Comparison of ENCODE assay signal across 8 mouse cellular contexts in genomic region chr11:107415901-107416560, GRCm38 (mm10). TPM values are rescaled to one million over a fixed set of nuclear protein-coding genes. Genes with fewer than 3 reads are reported as not detected.
DNase-seq lines count a peak whose midpoint lies in the region; ATAC-seq and TF ChIP-seq lines count a peak whose summit lies in the region.

No protein-coding gene starts in this region.

- peaks cover 2% of the 10 kb centered on the region for H3K4me1 ChIP-seq in cerebellum, adult 2 months (ENCODE audit: control insufficient read depth, insufficient read depth, low read length)
- peaks cover under 1% of the 10 kb centered on the region; the same call in 1 of the 2 replicates for H3K4me1 ChIP-seq in lung, postnatal 0 days (ENCODE audit: insufficient read depth, low read depth, low read length)
- peaks cover 30% of the 10 kb centered on the region for H3K4me1 ChIP-seq in limb, embryonic 11.5 days (ENCODE audit: control insufficient read depth, insufficient read depth, low read length)
- peaks cover 55% of the 10 kb centered on the region for H3K4me1 ChIP-seq in neural tube, embryonic 15.5 days

- H3K9me3 ChIP-seq in lung, postnatal 0 days (ENCODE audit: low read length) = no peaks in the 10 kb centered on the region
- no peaks in the 10 kb centered on the region; the same call in 1 of the 2 replicates for H3K9me3 ChIP-seq in limb, embryonic 11.5 days (ENCODE audit: control insufficient read depth, low read length)
- H3K9me3 ChIP-seq in neural tube, embryonic 15.5 days (replicated peaks) = no peaks in the 10 kb centered on the region

- H3K4me3 ChIP-seq in cerebellum, adult 2 months (replicated peaks; ENCODE audit: insufficient read depth, low read depth, low read length) = no peak overlapping the region
- no peak overlapping the region for H3K4me3 ChIP-seq in lung, postnatal 0 days (ENCODE audit: low read depth, low read length)
- H3K4me3 ChIP-seq in limb, embryonic 11.5 days (ENCODE audit: low read depth, low read length) = no peak overlapping the region
- H3K4me3 ChIP-seq in neural tube, embryonic 15.5 days (replicated peaks) = no peak overlapping the region

- DNase-seq in cerebellum, adult 2 months = no peak
- DNase-seq in cerebellum, postnatal 10 days = no peak
- DNase-seq in lung, postnatal 0 days (ENCODE audit: low spot score) = no peak
- DNase-seq in lung, postnatal 10 days = no peak
- no peak for DNase-seq in limb, embryonic 11.5 days (ENCODE audit: low spot score)
- no peak for DNase-seq in B cell, adult 2 months
- DNase-seq in left cerebral cortex, postnatal 25 days (ENCODE audit: low spot score in 2 of 2) = no peak

- WGBS in cerebellum, adult 2 months = 76% methylated on average over 10 of the region's 10 CpGs
- WGBS in lung, postnatal 0 days = 70% methylated on average over 10 of the region's 10 CpGs
- 75% methylated on average over 10 of the region's 10 CpGs for WGBS in limb, embryonic 11.5 days
- WGBS in neural tube, embryonic 15.5 days = 35% methylated on average over 10 of the region's 10 CpGs

- no peak overlapping the region for H3K4me2 ChIP-seq in lung, postnatal 0 days (replicated peaks; ENCODE audit: low read depth, low read length)
- H3K4me2 ChIP-seq in limb, embryonic 11.5 days (ENCODE audit: low read depth, severe bottlenecking) = no peak overlapping the region
- peak overlapping the region; percentile 36 for H3K4me2 ChIP-seq in neural tube, embryonic 15.5 days

- no peak for TF ChIP-seq CTCF in cerebellum, adult 2 months (IDR thresholded peaks at IDR 0.05; ENCODE audit: borderline replicate concordance, insufficient read depth, low read depth, low read length)
- no peak for TF ChIP-seq CTCF in lung, postnatal 0 days (IDR thresholded peaks at IDR 0.05)

- peak overlapping the region; percentile 31; the same call in 1 of the 2 replicates for H3K27ac ChIP-seq in cerebellum, adult 2 months (ENCODE audit: insufficient read depth, low read length)
- peak overlapping the region; percentile 71 for H3K27ac ChIP-seq in lung, postnatal 0 days (ENCODE audit: low read length)
- peak overlapping the region; percentile 60 for H3K27ac ChIP-seq in limb, embryonic 11.5 days (replicated peaks; ENCODE audit: low read depth, low read length)
- peak overlapping the region; percentile 72 for H3K27ac ChIP-seq in neural tube, embryonic 15.5 days (replicated peaks)

- H3K9ac ChIP-seq in lung, postnatal 0 days (replicated peaks; ENCODE audit: low read depth) = no peak overlapping the region
- no peak overlapping the region for H3K9ac ChIP-seq in limb, embryonic 11.5 days (ENCODE audit: low read length)
- H3K9ac ChIP-seq in neural tube, embryonic 15.5 days (replicated peaks) = no peak overlapping the region

- TF ChIP-seq EP300 in lung, postnatal 0 days (IDR thresholded peaks at IDR 0.05) = no peak

- H3K36me3 ChIP-seq in lung, postnatal 0 days (ENCODE audit: insufficient read depth, low read length) = no peaks in the 10 kb centered on the region
- no peaks in the 10 kb centered on the region for H3K36me3 ChIP-seq in limb, embryonic 11.5 days (ENCODE audit: control insufficient read depth, insufficient read depth, low read length)
- no peaks in the 10 kb centered on the region for H3K36me3 ChIP-seq in neural tube, embryonic 15.5 days

- ATAC-seq in lung, postnatal 0 days = no peak
- ATAC-seq in limb, embryonic 11.5 days (ENCODE audit: insufficient number of reproducible peaks, low FRiP score, low TSS enrichment, low read depth) = no peak
- ATAC-seq in neural tube, embryonic 15.5 days (ENCODE audit: low FRiP score) = no peak

- H3K27me3 ChIP-seq in cerebellum, adult 2 months (ENCODE audit: control insufficient read depth, insufficient read depth, low read length) = no peaks in the 10 kb centered on the region
- H3K27me3 ChIP-seq in lung, postnatal 0 days (replicated peaks; ENCODE audit: insufficient read depth, low read length) = no peaks in the 10 kb centered on the region
- H3K27me3 ChIP-seq in limb, embryonic 11.5 days (ENCODE audit: control insufficient read depth, insufficient read depth, low read length) = no peaks in the 10 kb centered on the region
- H3K27me3 ChIP-seq in neural tube, embryonic 15.5 days (replicated peaks) = no peaks in the 10 kb centered on the region

- TF ChIP-seq POLR2A in cerebellum, adult 2 months (IDR thresholded peaks at IDR 0.05; ENCODE audit: borderline replicate concordance, insufficient read depth, low read length) = no peak

- intact Hi-C loops in left cerebral cortex, postnatal 25 days (cut with DNase I) = loop anchor here (5.0 kb wide), 1 partner anchor 51 kb away; no protein-coding TSS in a partner anchor

RNA-seq across cellular contexts. Expression of gene Pitpnc1, which starts 54.5 kb away (rescaled TPM):
- polyA plus RNA-seq in cerebellum, adult 2 months (2012; rRNA removed) = 26.7 and 30.0 TPM in 2 replicates
- polyA plus RNA-seq in lung, postnatal 0 days (2015; fragmentation: Nextera tagmentation; extraction: Ambion mirVana) = 16.3 and 22.2 TPM in 2 replicates
- 35.3 and 39.9 TPM in 2 replicates for polyA plus RNA-seq in limb, embryonic 11.5 days (2014; fragmentation: Nextera tagmentation; extraction: Ambion mirVana)
- polyA plus RNA-seq in neural tube, embryonic 15.5 days (2015; fragmentation: Nextera tagmentation; extraction: Ambion mirVana) = 42.0 and 45.0 TPM in 2 replicates
- total RNA-seq in left cerebral cortex, postnatal 25 days (2021) = 10 to 100 TPM; 50.8 to 51.2 TPM
